Mouse (Mus musculus): ENCODE data around the gene Ero1l. TPM values are rescaled to one million over a fixed set of nuclear protein-coding genes. Genes with fewer than 3 reads are reported as not detected.

The Ero1l gene
- total RNA-seq (2023), result 10 to 100 TPM; 23.3 to 28.4 TPM

DNA sequence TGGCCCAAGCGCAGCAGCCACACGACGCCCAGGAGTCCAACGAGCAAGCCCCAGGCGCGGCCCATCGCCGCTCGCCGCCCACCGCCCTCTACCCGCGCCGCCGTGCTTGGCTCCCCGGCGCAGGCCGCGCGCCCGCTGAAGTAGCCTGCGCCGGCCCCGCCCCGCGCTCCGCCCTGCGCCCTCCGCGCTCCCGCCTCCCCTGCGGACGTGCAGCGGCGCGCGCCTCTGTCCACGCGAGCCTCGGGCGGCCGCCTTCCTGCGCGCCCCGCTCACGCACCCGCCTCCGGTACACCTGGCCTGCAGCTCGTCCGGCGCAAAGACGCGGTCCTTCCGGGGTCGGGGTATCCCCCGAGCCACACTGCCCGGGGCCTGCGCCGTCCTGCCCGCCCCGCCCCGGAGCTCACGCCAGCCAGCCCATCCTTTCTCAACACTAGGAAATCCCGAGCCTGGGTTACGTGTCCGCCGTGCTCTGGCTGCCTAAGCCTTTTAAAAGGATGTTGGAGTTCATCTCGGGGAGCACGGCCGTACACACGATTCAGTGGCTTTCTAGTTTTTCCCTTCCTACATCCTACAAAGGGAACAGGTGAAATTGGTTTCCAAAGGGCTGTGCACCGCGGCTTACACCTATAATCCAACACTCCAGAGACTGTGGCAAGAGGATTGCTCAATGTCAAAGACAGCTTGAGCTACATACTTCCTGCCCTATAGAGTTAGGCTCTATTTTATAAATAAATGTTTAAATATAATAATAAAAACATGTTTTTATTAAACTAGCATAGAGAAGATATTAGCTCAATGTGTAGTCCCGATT, at the start of gene Ero1l:
Gene Ero1l (minus strand): TSS at position 346 of the 811 bp plus-strand sequence.

GRCm38 (mm10) chr14:45350931-45351859, 32.6 kb upstream of the Ero1l start, which contains the start of gene Styx:
Styx (plus strand) TSS chr14:45351093.

DNA sequence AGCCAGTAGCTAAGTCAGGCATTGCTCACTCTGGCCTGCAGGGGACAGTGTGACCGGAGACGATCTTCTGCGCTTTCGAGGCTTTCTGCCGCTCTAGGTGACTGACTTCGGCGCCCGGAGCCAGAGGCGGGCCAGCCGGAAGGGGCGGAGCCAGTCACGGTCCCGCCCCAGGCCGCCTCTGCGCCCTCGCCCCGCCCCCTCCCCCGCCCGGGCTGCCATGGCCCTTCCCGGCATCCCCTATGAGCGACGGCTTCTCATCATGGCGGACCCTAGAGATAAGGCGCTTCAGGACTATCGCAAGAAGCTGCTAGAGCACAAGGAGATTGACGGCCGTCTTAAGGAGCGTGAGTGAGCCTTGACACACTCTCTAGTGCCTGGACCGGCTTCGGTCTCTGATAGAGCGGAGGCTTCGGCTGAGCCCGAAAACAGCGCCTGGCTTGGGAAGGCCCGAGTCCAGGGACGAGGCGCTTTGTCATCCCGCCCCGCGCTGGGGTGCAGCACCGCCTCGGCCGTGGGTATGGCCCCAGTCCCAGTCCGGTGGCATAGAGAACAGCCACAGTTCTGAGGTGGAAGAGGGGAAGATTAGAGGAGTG, 11.1 kb upstream of the Ero1l start, which contains the start of gene Psmc6:
Gene Psmc6 (plus strand): TSS at position 200 of the 593 bp plus-strand sequence.

Other genes starting within 250 kb of the Ero1l start
- gene Gpr137c, start 99.1 kb downstream of the Ero1l start, total RNA-seq (2023), result 10 to 100 TPM; 51.9 to 72.4 TPM
- 100 to 1,000 TPM; 224 to 283 TPM for gene Txndc16, start 98.4 kb downstream of the Ero1l start, total RNA-seq (2023)
- gene Psmc6, start 11.0 kb upstream of the Ero1l start, total RNA-seq (2023), result 100 to 1,000 TPM; 112 to 115 TPM
- 10 to 100 TPM; 31.1 to 41.0 TPM for gene Styx, start 32.3 kb upstream of the Ero1l start, total RNA-seq (2023)
- 10 to 100 TPM; 13.0 to 21.1 TPM for gene Gnpnat1, start 86.1 kb upstream of the Ero1l start, total RNA-seq (2023)
- gene Fermt2, start 211.3 kb upstream of the Ero1l start, total RNA-seq (2023), result not detected

All from B cell, adult 67 days (primary cell).